Mouse (Mus musculus): Measurements from ENCODE around the gene Odc1.

GRCm38 (mm10) chr12:17588906-17589612, 44.5 kb downstream of the Odc1 start:
- TF ChIP-seq CTCF (IDR thresholded peaks at IDR 0.05; ENCODE audit: low read depth, low read length) (no peak), TAL1 (conservative IDR thresholded peaks at IDR 0.05; ENCODE audit: low read depth, low read length) (no peak), GATA1 (IDR thresholded peaks at IDR 0.05; ENCODE audit: borderline replicate concordance, low read length) (no peak), GATA2 (IDR thresholded peaks at IDR 0.05; ENCODE audit: borderline replicate concordance, low read depth, low read length) (no peak)

Measured in G1E (cell line).